Mouse (Mus musculus) kidney, postnatal 10 days (tissue): ENCODE results near the gene Abcb1b.
A peak's percentile ranks its signal among the peaks of the same experiment; 100 is the strongest.
"Not testable (repeated sequence)": the region's sequence is repeated elsewhere in the genome, so short reads cannot be mapped to it uniquely, and the experiment has no call there.

Experiments used
- DNase-seq: peaks from one replicate; pipeline ENCODE4 v3.0.0; 2021; ENCODE audit warnings: mixed read lengths

Gene Abcb1b

DNA sequence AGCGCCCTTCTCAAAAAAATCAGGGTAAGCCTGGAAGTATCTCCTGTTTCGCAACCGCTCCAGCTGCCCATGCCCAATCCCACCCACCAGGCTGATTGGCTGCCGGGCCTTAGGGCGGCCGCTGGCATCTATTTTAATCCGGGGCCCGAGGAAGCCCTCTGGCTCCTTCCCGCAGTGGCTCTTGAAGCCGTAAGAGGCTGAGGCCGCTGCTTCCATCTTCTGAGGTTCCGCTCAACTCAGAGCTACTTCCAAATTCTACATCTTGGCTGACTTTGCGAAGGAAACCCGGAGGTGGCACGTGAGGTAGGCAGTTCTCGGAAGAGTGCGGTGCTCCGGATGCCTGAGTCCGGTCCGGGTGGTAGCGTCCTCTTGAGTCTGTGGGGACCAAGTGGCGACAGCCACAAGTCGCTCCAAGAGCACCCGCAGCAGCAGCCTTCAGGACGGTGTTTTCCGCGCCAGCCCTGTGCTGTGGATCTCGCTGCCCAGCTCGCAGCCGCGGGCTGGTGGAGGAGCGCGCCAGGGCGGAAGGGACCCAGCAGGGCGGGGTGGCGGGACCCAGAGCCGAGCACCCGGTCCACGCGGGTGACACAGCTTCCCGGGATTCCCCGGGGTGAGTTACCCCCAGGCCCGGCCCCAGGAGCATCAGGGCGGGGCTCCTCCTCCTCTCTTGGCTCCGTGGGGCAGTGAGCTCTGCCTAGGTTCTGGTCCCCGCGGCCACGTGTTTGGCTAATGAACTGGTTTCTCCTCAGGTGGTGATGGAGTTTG, at the start of gene Abcb1b:
Gene Abcb1b, plus strand, starts transcription at position 161 of the 765 bp plus-strand sequence.
- DNase-seq: peak; percentile 40

DNA sequence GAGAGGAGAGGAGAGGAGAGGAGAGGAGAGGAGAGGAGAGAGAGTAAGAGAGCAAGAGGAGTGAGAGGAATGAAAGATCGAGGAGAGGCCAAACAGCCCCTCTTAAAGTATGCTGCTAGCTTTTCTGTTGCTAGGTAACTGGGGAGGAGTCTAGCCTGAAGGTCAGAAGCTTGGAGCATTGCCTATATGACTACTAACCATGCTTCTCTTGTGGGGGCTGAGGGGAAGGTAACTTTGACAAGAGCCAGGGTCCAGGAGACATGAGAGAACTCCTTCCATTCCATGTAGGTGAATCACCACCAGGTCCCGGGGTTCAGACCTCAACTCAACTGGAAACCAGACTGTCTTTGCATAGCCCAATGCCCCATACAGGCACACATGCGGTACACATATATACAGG, 25.1 kb upstream of the Abcb1b start:
- DNase-seq: no peak

DNA sequence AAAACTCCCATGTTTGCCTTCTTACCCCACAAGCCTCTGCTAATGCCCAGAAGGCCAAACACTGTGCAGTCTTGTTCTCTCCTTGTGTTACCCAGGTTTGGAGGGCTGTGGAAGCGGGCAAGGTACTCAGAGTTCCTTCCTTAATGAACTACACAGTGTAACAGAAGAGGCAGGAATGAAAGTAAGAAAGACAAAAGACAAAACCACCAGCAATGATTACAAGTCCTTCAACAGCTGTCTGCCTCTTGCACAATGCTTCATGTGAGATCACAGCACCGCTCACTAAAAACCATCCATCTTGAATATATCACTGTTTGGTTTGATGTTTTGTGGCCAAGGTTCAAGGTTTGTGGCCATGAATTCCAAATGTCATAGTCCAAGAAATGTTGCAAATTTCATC, 19.6 kb upstream of the Abcb1b start:
- DNase-seq: no peak

DNA sequence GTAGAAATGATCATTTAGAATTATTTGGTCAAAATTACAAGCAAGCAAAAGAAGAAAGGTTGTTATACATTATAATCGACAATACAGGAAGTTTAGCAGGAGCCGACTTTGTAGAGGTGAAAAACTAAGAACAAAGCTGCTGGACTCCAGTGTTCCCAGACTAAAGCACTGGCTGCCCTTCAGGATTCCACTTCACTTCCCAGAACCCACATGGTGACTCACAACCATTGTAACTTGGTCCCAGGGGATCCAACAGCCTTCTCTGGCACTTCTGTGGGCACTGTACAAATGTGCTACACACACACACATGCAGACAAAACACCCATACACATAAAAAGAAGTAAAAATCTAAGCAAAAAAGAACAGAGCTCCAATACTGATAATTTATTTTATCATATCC, 19.2 kb upstream of the Abcb1b start:
- DNase-seq: no peak

DNA sequence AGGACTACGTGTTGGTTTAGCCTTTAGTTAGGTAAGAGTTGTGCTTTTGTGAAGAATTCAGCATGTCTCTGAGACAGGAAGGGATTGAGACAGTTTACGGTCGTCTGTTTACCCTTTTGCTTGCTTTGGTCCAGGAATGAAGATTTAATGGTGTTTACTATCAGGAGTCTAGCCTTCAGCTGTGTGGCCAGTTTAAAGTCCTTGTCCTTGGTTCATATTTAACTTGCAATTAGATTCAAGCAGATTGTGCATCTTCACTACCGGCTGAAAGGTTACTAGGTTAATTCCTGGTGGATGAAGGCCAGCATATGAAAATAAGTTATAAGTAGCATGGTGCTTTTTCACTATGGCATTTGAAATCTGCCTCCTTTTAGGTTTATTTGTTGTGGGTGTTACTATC, 5.7 kb upstream of the Abcb1b start:
- no peak for DNase-seq

DNA sequence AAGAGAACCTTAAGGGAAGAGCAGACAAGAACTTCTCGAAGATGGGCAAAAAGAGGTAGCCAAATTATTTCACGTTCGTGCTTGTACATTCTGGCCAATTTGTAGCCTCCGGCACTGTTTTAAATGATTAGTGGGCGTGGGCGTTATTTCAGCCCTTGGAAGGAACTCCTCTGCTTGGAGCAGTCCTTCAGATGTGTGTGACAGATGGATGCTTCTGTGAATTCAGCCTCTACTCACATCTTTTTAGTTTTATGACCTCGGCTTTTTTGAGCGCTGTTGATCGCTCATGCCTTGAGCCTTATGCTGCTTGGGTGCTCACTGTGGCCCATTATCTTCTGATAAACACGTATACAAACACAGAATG, 787 bp downstream of the Abcb1b start:
- DNase-seq: no peak

DNA sequence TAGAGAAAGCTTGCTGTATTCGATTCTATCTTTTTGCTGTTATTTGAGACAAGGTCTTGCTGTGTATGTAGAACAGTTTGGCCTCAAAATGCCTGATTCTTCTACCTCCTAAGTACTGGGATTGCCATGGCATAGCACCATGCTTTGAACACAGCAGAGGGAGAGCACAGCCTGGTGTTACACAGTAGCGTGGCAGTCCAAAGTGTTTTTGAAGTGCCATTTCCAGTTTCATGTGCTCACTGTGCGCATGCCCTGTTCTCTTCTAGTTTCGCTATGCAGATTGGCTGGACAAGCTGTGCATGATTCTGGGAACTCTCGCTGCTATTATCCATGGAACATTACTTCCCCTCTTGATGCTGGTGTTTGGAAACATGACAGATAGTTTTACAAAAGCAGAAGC, 7.8 kb downstream of the Abcb1b start:
- no peak for DNase-seq

DNA sequence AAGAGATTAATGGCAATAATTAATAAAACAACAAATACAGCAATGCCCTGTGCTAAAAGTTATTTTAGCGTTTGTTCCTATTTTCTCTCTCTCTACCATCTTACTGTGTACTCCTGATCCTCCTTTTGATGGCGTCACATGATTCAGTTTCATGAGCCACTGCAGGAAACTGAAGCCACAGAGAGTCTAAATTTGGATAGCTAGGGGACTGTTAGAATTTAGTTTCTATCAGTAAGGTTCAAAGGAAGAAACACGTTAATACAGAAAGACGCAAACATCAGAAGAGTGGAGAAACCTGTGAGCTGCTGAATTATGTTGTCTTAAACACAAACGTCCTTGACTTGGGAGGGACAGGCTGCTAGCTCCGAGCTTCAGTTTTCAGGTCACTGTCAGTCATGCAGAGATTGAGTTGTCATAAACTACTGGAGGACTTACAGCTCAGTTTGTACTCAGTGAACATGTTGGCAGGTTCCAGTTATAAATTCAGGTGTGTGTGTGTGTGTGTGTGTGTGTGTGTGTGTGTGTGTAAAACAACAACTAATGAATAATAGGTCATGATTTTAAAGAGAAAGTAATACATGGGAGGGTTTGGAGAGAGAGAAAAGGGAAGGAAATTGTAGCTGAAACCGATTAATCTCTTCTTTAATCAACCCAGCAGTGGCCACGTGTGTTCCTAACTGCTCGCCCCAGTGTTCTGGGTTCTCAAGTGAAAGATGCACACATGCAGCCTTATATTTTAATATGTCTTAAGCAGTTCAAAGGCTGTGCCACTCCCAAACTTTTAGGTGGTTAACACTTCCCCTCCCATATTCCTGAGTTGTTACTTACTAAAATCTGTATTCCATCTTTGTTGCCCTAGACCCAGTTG, 9.4 kb downstream of the Abcb1b start:
- DNase-seq: no peak

DNA sequence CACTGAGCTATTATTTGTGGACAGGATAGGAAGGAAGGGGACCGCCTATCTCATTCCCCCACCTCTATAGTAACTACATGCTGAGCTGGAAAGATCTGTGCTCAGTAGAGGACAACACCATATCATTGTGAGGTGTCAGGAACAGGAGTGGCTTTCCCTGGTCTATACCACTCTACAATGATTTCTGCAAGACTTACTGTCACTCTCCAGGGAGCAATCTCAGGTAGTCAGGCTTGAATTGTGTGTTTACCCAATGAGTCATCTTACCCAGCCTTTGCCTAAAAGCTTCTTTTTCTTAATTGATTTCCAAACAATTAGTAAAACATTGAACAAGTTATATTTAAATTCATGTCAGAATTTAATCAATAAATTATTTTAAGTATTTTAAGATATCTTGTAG, 15.9 kb downstream of the Abcb1b start:
- DNase-seq: no peak

DNA sequence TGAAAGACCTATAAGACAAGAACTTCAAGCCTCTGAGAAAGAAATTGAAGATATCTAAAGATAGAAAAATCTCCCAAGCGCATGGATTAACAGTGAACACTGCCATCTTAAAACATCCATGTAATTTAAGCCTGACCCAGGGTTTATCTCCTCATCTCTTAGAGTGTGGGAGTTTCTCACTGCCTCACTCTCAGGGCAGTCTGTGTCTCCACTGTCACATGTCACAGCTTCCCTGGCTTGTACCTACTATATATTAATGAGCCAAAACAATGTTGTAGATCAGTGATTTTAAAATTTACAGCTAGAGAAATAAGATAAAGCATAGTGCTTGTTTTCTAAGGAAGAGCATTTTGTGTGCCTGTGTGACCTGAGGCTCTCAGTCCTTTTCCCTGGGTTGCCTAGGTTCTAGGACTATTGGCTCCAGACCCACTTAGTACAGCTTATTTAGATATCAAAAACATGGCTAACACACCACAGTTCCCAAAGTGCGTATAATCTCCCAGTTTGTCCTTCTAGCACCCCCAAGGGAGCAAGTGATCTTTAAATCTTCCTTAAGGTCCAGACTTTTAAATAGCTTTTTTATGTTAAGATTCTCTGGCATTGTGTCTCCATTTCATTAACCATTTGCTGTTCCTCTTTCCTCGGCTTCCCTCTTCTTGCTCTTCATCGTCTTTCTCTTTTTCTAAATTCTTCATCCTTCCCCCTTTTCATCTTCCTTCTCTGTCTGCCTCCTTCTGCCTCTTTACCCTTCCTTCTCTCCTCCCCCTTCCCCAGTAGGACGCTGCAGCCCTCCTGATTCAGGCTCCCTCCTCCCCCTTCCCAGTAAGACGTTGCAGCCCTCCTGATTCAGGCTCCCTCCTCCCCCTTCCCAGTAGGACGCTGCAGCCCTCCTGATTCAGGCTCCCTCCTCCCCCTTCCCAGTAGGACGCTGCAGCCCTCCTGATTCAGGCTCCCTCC, 22.0 kb downstream of the Abcb1b start:
- no peak for DNase-seq

DNA sequence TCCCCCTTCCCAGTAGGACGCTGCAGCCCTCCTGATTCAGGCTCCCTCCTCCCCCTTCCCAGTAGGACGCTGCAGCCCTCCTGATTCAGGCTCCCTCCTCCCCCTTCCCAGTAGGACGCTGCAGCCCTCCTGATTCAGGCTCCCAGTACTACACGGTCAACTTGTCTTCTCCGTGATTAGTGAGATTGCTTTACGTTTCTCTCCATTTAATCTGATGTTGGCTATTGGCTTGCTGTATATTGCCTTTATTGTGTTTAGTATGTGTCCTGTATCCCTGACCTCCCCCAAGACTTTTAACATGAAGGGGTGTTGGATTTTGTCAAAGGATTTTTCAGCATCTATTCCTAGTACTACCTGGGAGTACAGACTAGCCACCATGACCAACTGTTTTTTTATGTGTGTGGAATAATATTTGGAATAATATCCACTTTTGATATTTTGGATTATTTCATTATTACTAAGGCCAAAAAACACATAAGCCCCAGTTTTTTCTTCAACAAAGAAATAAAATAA, 22.7 kb downstream of the Abcb1b start:
- DNase-seq: not testable (repeated sequence)

DNA sequence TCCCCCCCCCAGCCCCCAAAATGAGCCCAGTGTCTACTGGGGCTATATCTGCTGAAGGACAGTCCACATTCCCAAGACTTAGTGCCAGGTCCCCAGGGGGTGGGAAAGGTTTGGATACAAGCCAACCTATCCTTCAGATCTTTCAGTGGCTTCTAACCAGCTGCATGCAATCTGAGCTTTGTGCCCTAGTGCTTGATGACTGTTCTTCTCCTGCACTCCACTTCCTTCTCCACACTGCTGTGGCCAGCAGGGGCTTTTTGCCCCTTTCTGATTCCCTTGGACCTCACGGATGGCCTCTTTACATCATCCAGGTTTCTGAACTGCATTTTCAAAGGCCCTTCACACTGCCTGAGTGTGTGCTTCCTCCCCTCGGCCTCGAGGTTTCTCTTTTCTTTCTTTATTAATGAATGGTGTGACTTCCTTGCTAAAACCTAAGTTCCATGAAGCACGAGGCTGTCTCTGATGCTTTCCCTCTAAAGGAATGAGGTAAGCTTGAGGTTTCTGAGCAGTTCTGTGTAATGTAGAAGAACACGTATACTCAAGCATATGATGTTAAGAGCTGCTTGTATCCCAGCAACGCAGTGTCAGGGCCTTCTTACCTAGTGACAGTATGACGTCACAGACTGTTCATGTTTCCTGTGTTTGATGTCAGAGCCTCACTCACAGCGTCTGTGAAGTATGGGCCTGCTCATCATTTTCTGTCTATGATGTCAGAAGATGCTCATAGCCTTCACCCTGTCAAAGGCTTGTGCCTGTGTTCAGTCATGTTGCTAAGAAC, 40.9 kb downstream of the Abcb1b start:
- no peak for DNase-seq

DNA sequence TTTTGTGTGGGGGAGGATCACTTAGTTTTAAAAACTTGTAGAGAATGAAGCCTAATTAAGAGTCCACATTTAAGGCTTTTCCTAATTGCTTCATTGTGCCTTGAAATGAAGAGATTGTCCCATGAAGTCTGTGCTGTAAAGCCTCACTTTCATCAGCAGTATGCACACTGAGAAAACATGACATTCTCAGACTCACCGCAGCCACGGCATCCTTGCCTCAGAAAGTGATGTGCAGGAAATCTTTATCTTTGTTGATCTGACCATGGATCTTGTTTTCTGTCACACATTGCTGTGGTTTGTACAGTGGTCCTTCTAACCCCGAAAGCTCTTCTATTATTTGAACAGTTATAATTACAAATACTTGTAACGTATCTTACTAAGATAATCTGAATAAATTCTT, 41.7 kb downstream of the Abcb1b start:
- DNase-seq: no peak

DNA sequence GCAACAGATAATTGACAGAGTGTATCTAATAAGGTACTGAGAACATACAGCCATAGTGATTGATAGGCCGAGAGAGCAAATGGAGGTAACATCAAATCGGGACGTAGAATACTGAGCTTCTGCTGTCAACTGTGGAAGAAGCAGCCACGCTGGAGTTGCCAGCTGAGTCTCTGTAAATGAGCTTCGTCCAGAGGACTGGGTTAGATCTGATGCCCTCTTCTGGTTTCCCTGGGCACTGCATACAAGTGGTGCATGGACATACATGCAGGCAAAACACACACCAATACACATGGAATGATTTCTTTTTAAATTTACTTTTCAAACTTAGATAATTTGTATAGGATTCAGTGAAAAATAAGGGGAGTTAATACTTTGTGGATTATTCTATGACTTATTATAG, 42.9 kb downstream of the Abcb1b start:
- DNase-seq: peak; percentile 77

DNA sequence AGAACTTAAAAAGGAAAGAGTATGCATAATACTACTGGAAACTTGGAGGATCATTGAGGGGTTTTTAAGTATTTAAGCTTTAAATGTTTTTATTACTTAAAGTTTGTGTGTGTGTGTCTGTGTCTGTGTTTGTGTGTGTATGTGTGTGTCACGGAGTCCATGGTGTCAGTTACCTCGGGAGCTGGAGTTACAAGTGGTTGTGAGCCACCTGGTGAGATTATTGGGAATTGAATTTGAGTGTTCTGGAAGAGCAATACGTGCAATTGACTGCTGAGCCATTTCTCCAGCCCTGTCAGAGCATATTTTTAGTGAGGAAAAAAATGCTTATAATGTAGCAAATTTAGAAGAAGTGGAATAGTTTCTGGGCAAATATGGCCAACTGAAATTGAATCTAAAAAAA, 44.9 kb downstream of the Abcb1b start:
- DNase-seq: no peak

DNA sequence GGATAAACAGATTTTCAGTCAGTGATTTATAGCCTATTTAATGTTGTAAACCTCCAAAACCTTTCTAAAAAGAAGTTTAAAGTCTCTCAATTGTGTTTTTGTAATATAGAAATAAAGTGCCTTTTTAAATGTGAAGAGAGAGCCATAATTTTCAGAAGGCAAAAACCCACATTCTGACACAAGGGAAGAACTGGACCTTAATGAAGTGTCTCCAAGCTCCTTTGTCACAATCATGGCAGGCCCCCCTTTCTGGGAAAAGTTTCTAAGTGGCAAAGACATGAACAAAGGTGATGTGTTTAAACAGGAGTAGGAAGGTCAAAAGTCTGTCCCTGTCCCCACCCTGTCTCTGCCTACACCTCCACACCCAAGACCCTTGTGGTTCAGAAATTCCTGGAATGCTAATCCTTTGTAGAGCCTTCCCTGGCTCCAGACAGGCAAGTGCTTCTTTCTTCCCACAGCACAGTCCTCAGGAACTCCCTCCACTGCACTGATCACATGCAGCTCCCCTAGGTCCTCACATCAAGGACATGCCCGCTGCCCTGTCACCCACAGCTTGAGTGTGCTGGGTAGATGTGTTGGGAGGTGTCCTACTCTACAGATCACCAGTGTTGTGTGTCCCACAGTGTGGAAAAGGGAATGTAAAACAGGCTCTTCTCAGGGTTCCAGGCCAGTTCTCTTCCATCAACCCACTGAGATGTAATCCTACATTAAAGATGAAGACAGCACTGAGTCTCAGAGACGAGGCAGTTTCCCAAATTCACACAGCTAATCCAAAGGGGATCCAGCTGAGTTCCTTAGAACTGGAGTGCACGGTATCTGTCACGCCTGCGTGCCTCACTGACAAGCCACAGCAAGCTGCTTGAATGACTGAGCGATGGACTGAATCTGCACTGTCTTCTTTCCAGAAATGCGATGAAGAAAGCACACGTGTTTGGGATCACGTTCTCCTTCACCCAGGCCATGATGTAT, 50.9 kb downstream of the Abcb1b start:
- not testable (repeated sequence) for DNase-seq

DNA sequence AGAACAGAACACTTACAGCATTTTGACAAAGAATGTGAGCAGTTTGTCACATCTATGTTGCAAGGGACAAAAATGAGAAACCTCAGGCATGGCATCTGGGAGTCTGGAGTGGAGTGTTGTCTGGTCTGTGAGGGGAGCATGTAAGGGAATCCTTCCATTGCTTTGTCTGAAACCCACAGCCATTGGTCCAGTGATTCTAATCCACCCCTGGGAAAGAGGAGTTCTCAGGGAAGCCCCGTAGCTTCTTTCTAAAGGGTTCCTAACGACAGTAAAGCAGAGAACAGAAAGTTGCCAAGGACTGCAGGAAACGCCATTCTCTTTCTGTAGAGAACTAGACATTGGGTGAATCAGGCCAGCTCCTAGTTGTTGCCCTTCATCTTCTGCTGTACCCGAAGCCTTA, 52.9 kb downstream of the Abcb1b start:
- DNase-seq: no peak

DNA sequence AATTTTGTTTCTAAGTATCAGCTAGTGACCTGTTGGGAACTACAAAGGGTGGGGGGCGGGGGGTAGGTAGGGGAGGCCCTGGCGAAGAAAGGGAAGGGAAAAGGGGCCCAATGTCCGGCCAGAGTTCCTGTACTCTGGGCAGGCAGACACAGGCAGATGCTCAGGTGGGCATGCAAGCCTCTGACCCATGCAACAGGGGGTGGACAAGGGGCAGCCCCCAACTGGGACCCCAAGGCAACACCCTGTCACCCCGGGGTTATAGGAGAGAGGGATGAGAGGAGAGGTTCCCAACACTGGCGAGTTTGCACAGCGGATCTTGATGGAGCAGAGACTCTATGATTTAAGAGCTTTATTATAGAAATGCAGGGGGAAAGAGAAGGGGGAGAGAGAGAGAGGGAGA, 59.3 kb downstream of the Abcb1b start:
- DNase-seq: no peak

DNA sequence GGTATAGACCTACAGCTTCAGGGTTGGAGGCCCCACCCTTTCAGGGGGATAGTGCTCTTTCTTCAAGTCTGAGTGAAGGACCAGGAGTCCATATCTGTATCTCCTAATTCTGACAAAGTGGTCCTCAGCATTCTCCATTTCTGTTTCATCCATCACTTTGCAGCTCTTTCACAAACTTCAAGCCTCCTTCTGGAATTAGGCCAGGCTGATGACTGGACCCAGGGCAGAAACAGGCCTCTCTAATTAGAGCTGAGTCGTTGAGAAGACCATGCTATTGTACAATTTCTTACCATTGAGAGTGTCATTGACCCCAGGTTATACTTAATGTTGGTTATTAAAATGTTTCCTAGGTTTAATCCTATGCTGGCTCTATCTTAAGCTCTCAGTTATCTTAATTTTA, 63.9 kb downstream of the Abcb1b start:
- no peak for DNase-seq

DNA sequence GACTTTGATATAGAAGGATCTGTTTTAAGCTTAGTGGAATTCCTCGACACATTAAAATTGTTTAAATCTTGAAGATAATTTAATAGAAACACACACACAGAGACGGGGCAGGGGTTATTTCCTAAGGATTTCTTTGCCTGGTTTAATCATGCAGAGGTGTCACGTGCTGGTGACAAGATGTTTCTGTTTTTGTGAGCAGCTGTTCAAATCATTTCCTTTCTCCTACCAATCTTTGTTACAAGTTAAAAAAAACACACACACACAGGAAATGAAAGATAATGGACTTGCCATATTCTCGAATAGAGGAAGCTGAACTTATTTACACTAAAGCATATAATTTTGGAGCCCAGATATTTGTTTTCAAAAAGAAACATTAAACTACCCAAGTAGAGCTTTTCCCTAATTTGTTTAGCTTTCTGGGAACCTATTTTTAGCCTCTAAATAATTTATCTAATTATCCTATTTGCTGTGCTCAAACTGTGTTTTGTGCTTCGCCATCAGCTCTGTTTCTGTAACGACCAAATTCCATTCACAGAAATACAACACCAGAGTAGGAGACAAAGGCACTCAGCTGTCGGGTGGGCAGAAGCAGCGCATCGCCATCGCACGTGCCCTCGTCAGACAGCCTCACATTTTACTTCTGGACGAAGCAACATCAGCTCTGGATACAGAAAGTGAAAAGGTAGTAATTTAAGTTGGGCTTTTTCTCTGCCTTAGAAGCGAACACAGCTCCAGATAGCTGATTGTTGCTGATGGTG, 65.8 kb downstream of the Abcb1b start:
- no peak for DNase-seq
